Mouse (Mus musculus): ENCODE measurements around the gene Cnpy1.

Gene Cnpy1

GRCm38 (mm10) chr5:28245574-28245973 lies at the start of gene Cnpy1:
Cnpy1 (minus strand) TSS chr5:28245806.
- no peak for DNase-seq

DNA sequence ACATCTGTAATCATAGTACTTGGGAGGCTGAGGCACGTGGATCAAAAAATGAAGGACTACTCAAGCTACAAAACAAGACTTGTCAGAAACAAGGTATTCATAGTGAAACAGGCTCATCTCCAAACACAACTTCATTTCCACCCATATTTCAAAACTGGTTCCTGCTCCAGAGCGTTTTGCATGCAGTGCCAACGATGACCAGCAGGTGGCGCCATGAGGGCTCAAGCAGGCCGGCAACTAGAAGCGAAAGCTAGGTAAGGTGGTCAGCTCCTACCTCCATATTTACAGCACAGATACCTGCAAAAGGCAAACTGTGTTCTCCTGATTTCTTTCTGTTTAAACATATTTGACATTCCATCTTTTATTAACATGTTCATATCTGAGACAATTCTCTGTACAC lies 48.4 kb upstream of the Cnpy1 start:
- DNase-seq: peak; percentile 81

GRCm38 (mm10) chr5:28292281-28292680 lies 46.7 kb upstream of the Cnpy1 start:
- DNase-seq: no peak

GRCm38 (mm10) chr5:28291118-28291850 lies 45.7 kb upstream of the Cnpy1 start:
- no peak for DNase-seq

GRCm38 (mm10) chr5:28290630-28291029 lies 45.0 kb upstream of the Cnpy1 start:
- no peak for DNase-seq

DNA sequence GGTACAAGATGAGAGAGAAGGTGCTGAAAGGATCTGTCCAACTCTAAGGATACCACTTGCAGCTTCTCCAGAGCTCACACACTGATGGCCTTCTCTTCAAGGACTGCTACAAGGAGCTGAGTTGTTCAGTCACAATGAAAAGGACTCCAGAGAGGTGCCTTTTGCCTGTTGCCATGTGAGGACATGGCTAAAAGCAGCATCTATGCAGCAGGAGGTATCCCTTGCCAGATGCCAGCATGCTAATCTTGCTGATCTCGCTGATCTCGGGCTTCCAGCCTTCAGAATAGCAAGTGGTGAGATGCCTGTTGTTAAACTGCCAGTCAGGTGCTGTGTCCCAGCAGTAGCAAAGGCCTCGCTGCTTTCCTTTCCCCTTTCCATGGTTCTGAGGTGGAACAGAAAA lies 43.5 kb upstream of the Cnpy1 start:
- no peak for DNase-seq

DNA sequence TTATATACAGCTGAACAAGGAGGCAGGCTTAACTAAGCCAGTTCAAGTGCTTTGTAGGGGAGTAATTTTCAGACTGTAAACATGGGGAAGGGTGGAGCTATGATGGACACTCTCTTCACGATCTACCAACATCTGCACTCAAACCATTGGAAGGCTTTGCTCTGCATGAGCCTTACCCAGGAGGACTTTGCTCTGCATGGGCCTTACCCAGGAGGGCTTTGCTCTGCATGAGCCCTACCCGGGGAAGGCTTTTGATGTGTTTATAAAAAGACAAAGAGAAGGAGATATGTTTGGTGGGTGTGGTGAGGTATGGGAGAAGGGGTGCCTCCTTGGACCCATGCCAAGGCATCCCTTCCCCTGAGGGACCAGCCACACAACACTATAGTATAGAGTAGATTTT lies 31.7 kb upstream of the Cnpy1 start:
- DNase-seq: no peak

DNA sequence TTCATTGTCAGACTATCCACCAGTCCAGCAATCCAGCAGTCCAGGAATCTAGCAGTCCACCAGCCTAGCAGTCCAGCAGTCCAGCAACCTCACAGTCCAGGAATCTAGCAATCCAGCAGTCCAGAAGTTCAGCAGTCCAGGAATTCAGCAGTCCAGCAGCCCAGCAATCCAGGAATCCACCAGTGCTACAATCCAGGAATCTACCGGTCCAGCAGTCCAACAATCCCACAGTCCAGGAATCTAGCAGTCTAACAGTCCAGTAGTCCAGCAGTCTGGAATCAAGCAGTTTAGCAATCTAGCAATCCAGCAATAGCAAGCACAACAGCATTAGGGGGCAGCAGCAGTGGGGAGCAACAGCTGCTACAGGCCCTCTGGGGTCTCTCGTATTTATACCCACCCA lies 27.2 kb upstream of the Cnpy1 start:
- no peak for DNase-seq

- DNase-seq: no peak
Observed at GRCm38 (mm10) chr5:28269469-28269991, 23.9 kb upstream of the Cnpy1 start.

GRCm38 (mm10) chr5:28267576-28267975 lies 22.0 kb upstream of the Cnpy1 start:
- DNase-seq: no peak

DNA sequence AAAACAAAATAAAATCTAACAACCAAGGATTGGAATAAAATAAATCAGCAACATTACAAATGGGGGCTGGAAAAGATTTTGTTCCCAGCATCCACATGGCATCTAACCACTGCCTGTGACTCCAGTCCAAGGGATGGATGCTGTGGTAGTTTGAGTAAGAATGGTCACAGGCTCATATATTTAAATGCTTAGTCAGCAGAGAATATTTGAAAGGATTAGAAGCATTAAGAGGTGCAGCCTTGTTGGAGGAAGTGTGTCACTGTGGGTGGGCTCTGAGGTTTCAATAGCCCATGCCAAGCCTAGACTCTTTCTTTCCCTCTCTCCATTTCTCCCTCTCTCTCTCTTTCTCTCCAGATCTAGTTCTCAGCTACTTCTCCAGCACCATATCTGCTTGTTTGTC lies 20.0 kb upstream of the Cnpy1 start:
- no peak for DNase-seq

GRCm38 (mm10) chr5:28263852-28264251 lies 18.2 kb upstream of the Cnpy1 start:
- no peak for DNase-seq

DNA sequence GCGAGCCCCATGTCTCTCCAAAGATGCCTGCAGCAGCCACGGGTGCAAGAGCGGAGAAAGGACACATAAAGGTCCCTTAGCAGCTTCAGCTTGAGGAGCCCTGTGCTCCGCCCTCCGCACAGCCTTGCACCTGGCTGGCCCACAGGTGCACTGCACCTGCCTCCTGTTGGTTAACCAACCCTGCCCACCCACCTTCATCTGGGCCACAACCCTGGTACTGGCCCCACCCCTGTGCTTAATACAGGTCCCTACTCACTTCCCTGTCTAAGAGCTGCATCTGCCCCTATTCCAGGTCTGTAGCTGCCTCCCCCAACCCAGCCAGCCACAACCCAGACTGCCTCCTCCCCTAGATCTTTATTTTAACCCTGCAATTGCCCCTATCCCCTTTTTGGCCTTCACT lies 16.5 kb upstream of the Cnpy1 start:
- no peak for DNase-seq

- DNase-seq: no peak
Observed at GRCm38 (mm10) chr5:28259939-28260338, 14.3 kb upstream of the Cnpy1 start.

GRCm38 (mm10) chr5:28259385-28259784 lies 13.8 kb upstream of the Cnpy1 start:
- no peak for DNase-seq

GRCm38 (mm10) chr5:28257816-28258215 lies 12.2 kb upstream of the Cnpy1 start:
- DNase-seq: no peak

DNA sequence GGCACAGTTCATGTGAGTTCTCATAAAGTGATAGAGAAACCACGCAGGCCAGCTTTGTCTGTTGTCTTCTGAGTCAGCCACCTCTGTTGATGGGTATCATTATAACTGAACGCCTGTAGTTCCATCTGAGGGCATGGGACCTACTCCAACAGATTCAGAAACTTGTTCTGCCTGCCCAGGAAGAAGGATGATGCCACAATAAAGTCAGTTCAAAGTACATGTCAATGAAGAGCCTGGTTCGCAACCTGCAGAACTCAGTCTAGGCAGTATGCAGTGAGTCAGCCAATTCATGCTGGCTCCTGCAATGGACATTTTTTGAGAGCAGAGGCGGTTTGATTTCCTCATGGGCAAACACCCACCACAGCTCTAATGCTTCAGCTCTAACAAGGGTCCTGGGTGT lies 7.4 kb upstream of the Cnpy1 start:
- no peak for DNase-seq

- DNase-seq: no peak
Observed at GRCm38 (mm10) chr5:28252260-28252659, 6.7 kb upstream of the Cnpy1 start.

DNA sequence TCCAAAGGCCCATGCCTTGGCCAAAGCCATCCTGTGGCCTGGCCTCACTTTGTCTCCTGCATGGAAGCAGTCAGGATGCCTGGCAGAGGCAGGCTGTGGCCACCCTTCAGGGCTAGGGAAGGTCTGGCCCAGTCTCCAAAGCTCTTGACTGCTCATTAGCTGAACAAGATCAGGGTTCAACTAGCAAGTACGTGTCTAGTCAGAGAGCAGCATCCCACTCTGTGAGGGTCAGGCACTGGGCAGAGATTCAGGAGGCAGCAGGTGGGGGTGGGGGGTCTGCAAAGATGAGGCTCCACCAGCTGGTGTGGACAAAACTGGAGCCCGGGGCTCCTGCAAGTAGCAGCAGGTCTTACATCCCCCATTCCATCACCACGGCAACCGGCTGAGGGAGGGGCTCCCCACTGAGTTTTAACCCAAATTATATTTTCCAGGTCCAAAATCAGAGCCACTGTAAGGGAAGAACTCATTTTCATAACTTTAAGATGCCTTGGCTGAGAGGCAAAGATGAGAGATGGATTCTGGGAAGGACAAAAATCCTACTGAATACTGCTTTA lies 5.7 kb upstream of the Cnpy1 start:
- DNase-seq: no peak

- no peak for DNase-seq
Observed at GRCm38 (mm10) chr5:28250479-28250878, 4.9 kb upstream of the Cnpy1 start.

DNA sequence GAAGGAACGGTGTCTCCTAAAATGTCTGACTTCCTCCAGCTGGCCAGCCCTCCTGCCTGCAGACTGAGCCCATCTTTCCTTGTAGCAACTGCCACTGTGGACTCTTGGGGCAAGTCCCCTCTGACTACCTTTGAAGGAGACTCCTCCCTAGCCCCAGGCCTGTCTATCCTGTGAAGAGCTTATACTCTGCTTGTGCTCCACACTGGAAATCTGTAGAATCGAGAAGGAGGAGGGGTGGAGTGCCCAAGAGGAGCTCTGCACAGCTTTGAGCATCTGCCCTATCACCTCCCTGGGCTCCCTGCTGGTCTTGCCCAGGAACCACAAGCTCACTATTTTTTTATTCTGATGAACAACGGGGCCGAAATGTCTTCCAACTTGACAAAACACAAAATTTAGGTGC lies 485 bp downstream of the Cnpy1 start:
- no peak for DNase-seq

DNA sequence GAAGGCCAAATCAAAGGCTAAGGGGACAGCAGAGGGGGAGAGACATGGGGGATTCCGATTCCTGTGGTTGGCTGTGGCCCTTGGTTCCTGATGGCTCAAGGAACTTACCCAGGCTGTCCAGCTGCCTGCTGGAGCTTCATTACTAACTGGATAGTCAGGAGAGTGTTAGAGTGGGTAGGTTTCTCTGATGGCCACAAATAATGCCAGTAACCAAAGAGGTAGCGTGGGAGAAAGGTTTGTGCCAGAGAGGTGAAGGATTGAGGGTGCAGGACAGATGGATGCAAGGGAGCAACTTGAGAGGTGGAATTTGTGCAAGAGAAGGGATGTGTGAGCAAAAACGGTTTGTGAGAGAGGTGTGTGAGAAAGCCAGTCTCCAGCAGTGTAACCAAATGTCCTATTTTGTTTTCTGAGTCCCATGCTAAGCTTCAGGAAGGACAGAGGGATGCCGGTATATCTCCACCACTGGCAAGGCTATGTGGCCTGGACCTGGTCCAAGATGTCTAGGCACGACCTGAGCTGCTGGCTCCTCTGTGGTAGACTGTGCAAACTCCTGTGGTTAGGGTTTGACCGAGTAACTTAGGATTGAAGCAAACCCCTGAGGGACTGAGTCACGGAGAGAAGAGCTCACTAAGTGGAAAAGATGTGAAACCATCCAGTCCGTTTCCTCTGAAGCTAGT lies 2.0 kb downstream of the Cnpy1 start:
- no peak for DNase-seq

- DNase-seq: peak; percentile 46
Observed at GRCm38 (mm10) chr5:28241423-28241822, 4.2 kb downstream of the Cnpy1 start.

- DNase-seq: no peak
Observed at GRCm38 (mm10) chr5:28239829-28240228, 5.8 kb downstream of the Cnpy1 start.
